Mouse (Mus musculus) cerebellum, adult 2 months (tissue): ENCODE data around the gene Arhgap24.

ENCODE experiments used
- CTCF ChIP-seq: fragments of 200-500 bp; IDR thresholded peaks from 2 replicates; pipeline ENCODE4 v1.5.1; 2011; ENCODE audit warnings: low read depth, mild to moderate bottlenecking, control low read depth, low read length, moderate library complexity, borderline replicate concordance; ENCODE audit not compliant: insufficient read depth
- POLR2A ChIP-seq: fragments of 200-500 bp; IDR thresholded peaks from 2 replicates; pipeline ENCODE4 v1.6.1; 2011; ENCODE audit warnings: low read length, control low read depth, borderline replicate concordance; ENCODE audit not compliant: insufficient read depth

- TF ChIP-seq POLR2A (no peak), CTCF (no peak)
Measured at GRCm38 (mm10) chr5:102742554-102743255, 261.5 kb downstream of the Arhgap24 start.
